Mouse (Mus musculus) megakaryocyte, embryonic 14.5 days (primary cell): ENCODE measurements around the gene Gm5737. TPM values are rescaled to one million over a fixed set of nuclear protein-coding genes. Genes with fewer than 3 reads are reported as not detected.

ENCODE experiments used
- H3K27me3 ChIP-seq: replicated peaks from 2 replicates; pipeline ENCODE3; 2012; ENCODE audit warnings: inconsistent platforms
- H3K36me3 ChIP-seq: replicated peaks from 2 replicates; pipeline ENCODE3; 2012; ENCODE audit warnings: low read length, inconsistent platforms, mixed read lengths
- H3K4me1 ChIP-seq: 2 replicates; pipeline ENCODE4 v1.6.1; 2012; ENCODE audit warnings: inconsistent platforms
- H3K4me3 ChIP-seq: replicated peaks from 2 replicates; pipeline ENCODE3; 2012; ENCODE audit warnings: moderate library complexity, mild to moderate bottlenecking, inconsistent platforms
- H3K9me3 ChIP-seq: 2 replicates; pipeline ENCODE4 v1.6.1; 2012; ENCODE audit warnings: inconsistent platforms
- FLI1 ChIP-seq: IDR thresholded peaks from 2 replicates; pipeline ENCODE4 v1.6.1; 2012; ENCODE audit warnings: low read length, inconsistent platforms, mixed read lengths
- GATA1 ChIP-seq: IDR thresholded peaks from 3 replicates; pipeline ENCODE4 v1.6.1; 2012; ENCODE audit warnings: mixed read lengths, low read length, inconsistent platforms, borderline replicate concordance
- polyA plus RNA-seq: library from polyadenylated mRNA; stranded (reverse); fragments of >175 nt; gene quantifications from 2 replicates; pipeline ENCODE4 v1.2.3, GENCODE M21; 2012; ENCODE audit warnings: low replicate concordance; ENCODE audit not compliant: insufficient read depth

Gm5737 gene
- polyA plus RNA-seq, 1 experiment, result not detected

DNA sequence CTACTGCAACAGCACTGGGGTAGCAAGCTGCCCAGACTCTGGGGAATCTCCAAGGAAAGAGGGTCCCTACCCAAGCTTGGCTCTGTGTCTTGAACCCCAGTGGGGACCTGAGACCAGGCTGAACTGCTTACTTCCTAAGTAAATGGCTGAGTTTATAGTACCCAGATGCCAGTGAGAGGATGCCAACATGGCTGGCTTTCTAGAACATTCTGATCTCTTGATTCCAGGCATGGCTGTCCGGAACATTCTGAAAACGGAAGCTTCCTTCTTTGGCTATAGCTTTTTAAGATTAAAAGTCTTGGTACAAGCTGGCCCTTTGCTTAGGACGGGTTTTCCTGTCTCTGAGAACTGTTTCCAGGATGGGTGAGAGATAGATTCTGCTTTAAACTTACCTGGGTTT, 61.9 kb downstream of the Gm5737 start:
- TF ChIP-seq GATA1, result no peak
- TF ChIP-seq FLI1, result no peak
- H3K9me3 ChIP-seq, result no peaks in the 10 kb centered on the region
- H3K4me3 ChIP-seq, result no peak overlapping the region
- no peaks in the 10 kb centered on the region for H3K27me3 ChIP-seq
- peaks cover 68% of the 10 kb centered on the region for H3K4me1 ChIP-seq
- H3K36me3 ChIP-seq, result peaks cover 57% of the 10 kb centered on the region

DNA sequence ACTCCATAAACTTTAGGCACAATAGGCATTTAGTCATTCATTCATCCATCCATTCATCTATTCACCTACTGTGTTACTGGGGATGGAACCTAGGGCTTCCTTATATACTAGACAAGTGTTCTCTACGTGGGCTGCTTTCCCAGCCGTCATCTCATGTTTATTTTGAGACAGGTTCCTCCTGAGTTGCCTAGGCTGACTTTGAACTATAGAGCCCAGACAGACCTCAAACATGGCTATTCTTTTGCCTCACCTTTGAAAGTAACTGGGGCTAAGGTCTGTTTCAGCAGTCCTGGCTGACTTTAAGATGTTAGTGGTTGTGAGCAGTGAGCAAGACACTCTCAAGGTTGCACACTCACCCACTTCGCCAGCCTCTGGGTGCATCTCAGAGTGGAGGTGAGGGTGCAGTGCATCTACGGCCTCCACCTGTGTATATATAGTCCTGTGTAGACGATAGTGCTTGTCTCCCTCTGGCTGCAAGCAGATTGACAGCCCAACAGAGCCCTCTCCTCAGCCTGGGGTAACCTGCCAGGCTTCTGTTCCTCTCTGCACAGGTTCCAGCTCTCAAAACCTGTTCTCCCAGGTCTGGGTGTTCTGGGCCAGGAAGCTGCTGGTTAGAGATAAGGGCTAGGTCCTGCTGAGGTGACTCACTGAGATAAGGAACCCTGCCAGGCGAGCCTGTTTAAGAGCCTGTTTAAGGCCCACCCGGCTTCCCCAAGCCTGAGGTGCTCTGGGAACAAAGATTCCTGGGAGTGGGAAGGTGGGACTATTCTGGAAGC, 62.8 kb downstream of the Gm5737 start:
- H3K9me3 ChIP-seq, result no peaks in the 10 kb centered on the region
- no peak for TF ChIP-seq GATA1
- no peak for TF ChIP-seq FLI1
- no peaks in the 10 kb centered on the region for H3K27me3 ChIP-seq
- H3K4me3 ChIP-seq, result no peak overlapping the region
- H3K4me1 ChIP-seq, result peaks cover 67% of the 10 kb centered on the region
- H3K36me3 ChIP-seq, result peaks cover 66% of the 10 kb centered on the region

DNA sequence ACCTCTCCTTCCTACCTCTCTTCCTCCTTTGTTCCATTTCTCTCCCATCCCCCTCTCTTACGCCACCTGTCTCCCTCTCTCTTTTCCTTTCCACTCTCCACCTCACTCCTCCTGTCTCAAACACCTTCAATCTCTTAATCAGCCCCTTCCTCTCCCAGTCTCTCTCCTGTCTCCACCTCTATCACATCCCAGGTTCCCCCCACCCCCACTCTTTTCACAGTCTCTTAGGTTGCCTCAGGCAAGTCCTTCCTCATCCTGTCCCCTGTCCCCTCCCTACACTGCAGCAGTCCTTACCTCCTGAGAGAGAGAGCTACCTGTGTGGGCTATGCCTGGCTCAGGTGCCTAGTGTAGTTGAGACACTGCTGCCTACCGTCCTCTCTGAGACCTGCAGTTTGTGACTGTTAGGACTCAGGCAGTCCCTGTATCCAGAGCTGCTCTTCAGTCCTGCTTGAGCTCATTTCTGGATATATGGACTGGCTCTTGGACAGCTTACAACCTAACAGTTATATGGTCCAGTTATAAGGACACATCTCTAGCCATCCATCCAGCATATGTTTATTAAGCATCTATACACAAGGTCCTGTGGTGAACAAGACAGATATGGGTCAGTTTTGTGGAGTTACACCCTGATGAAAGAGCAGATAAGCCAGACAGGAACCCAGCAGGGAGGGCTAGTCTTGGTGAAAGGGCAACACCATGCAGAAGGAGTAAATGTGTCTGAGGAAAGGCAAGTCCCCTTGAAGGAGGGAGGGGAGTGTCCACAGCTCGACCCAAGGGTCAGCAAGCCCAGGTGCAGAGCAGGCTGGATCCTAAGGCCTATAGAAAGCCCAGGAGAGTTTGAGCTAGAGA, 63.6 kb downstream of the Gm5737 start:
- Histone ChIP-seq H3K27me3 (no peaks in the 10 kb centered on the region), H3K4me3 (peak overlapping the region; percentile 43), H3K9me3 (no peaks in the 10 kb centered on the region), H3K4me1 (peaks cover 67% of the 10 kb centered on the region), H3K36me3 (peaks cover 73% of the 10 kb centered on the region)
- no peak for TF ChIP-seq GATA1
- no peak for TF ChIP-seq FLI1

DNA sequence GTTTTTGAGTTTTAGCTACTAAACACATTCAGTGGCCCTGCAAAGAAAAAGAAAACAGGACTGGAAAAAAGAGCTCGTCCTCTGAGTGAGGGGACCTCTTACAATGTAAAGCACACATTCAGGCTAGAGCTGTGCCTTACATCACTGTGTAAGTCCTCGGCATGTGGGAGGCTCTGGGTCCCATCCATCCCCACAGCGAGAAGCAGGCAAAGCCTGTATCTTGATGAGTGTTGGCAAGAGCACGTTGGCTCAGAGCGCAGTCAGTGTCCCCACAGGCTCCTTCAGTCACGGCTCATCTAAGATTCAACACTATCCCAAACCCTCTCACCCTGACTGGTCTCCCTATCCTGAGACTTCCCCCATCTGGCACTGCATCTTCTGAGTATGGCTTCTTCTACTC, 66.1 kb downstream of the Gm5737 start:
- H3K9me3 ChIP-seq, result no peaks in the 10 kb centered on the region
- TF ChIP-seq GATA1 (no peak), FLI1 (no peak)
- peaks cover 77% of the 10 kb centered on the region for H3K4me1 ChIP-seq
- H3K36me3 ChIP-seq, result peaks cover 79% of the 10 kb centered on the region
- H3K4me3 ChIP-seq, result no peak overlapping the region
- H3K27me3 ChIP-seq, result no peaks in the 10 kb centered on the region

GRCm38 (mm10) chr7:120879972-120880371, 67.8 kb downstream of the Gm5737 start:
- H3K4me1 ChIP-seq, result peaks cover 92% of the 10 kb centered on the region
- H3K27me3 ChIP-seq, result no peaks in the 10 kb centered on the region
- no peak overlapping the region for H3K4me3 ChIP-seq
- H3K9me3 ChIP-seq, result no peaks in the 10 kb centered on the region
- peaks cover 73% of the 10 kb centered on the region for H3K36me3 ChIP-seq
- TF ChIP-seq FLI1, result no peak
- no peak for TF ChIP-seq GATA1

DNA sequence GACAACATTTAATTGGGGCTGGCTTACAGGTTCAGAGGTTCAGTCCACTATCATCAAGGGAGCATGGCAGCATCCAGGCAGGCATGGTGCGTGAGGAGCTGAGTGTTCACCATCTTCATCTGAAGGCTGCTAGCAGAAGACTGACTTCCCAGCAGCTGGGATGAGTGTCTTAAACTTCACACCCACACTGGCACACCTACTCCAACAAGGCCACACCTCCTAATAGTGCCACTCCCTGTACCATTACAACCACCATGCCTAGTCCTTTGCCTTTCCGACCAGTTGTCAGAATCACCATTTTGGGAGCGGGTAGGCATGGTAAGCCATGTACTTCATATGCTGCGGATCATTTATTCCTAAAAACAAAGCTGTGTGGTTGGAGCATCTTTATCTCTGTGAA, 68.6 kb downstream of the Gm5737 start:
- Histone ChIP-seq H3K27me3 (no peaks in the 10 kb centered on the region), H3K36me3 (peaks cover 73% of the 10 kb centered on the region), H3K4me1 (peaks cover 92% of the 10 kb centered on the region), H3K9me3 (no peaks in the 10 kb centered on the region), H3K4me3 (no peak overlapping the region)
- TF ChIP-seq GATA1 (no peak), FLI1 (no peak)

Other genes with a start within 250 kb of the Gm5737 start
- gene Uqcrc2, start 177.2 kb upstream of the Gm5737 start, polyA plus RNA-seq, result 5.1 TPM in 1 of 2 replicates, not detected in the other
- gene Pdzd9, start 142.0 kb upstream of the Gm5737 start, polyA plus RNA-seq, result not detected in 2 replicates
- 19.4 and 23.8 TPM in 2 replicates for gene Mosmo, start 134.7 kb upstream of the Gm5737 start, polyA plus RNA-seq
- not detected in 2 replicates for gene Vwa3a, start 73.0 kb upstream of the Gm5737 start, polyA plus RNA-seq
- 5.4 and 42.9 TPM in 2 replicates for gene Eef2k, start 30.5 kb downstream of the Gm5737 start, polyA plus RNA-seq
- gene Polr3e, start 105.4 kb downstream of the Gm5737 start, polyA plus RNA-seq, result 5.0 and 8.9 TPM in 2 replicates
- gene Cdr2, start 169.9 kb downstream of the Gm5737 start, polyA plus RNA-seq, result 2.9 and 6.4 TPM in 2 replicates
- gene Mfsd13b, start 170.1 kb downstream of the Gm5737 start, polyA plus RNA-seq, result not detected in 2 replicates
- gene Mettl9, start 222.1 kb downstream of the Gm5737 start, polyA plus RNA-seq, result 20.0 and 20.6 TPM in 2 replicates